Mouse (Mus musculus) CH12.LX (cell line): Measurements from ENCODE around the gene Kcng3. TPM values are rescaled to one million over a fixed set of nuclear protein-coding genes. Genes with fewer than 3 reads are reported as not detected.

ENCODE experiments used
- DNase-seq: peaks from one replicate; pipeline ENCODE4 v3.0.0-alpha.2; 2013; ENCODE audit errors: extremely low read depth
- H3K27ac ChIP-seq: 2 replicates; pipeline ENCODE4 v1.5.1; 2012; ENCODE audit warnings: low read depth, mild to moderate bottlenecking, control low read depth, moderate library complexity; ENCODE audit not compliant: insufficient read depth
- H3K27me3 ChIP-seq: replicated peaks from 2 replicates; pipeline ENCODE3; 2012; ENCODE audit warnings: inconsistent platforms
- H3K36me3 ChIP-seq, 2 experiments: replicated peaks in 1 of 2; 2 replicates each; pipeline versions ENCODE3 to v1.6.1; 2012; ENCODE audit warnings: inconsistent platforms in 1 of 2, low read length in 1 of 2, mild to moderate bottlenecking in 1 of 2, mixed read lengths in 1 of 2, moderate library complexity in 1 of 2; ENCODE audit not compliant: control insufficient read depth in 1 of 2, insufficient read depth in 1 of 2
- H3K4me1 ChIP-seq, 2 experiments: 2 replicates each; pipeline ENCODE4 v1.6.1; 2012; ENCODE audit warnings: inconsistent platforms in 1 of 2, moderate library complexity in 1 of 2; ENCODE audit not compliant: insufficient read depth in 2 of 2, control insufficient read depth in 1 of 2
- H3K4me2 ChIP-seq: 2 replicates; pipeline ENCODE4 v1.6.1; 2012; ENCODE audit warnings: low read depth, mild to moderate bottlenecking, control low read depth; ENCODE audit not compliant: poor library complexity, insufficient read depth, severe bottlenecking
- H3K4me3 ChIP-seq, 3 experiments: fragments of 150-350 bp in 1 of 3; sonication (generic) in 1 of 3; replicated peaks in 1 of 3; 2 replicates each; pipeline versions ENCODE3 to v1.5.1; 2011 to 2012; ENCODE audit warnings: low read depth in 2 of 3, low read length in 2 of 3, mild to moderate bottlenecking in 2 of 3, moderate library complexity in 2 of 3, control low read depth in 1 of 3, improper control_type of control experiment in 1 of 3, inconsistent platforms in 1 of 3, mixed read lengths in 1 of 3; ENCODE audit not compliant: poor library complexity in 1 of 3
- H3K79me2 ChIP-seq: replicated peaks from 2 replicates; pipeline ENCODE4 v1.6.1; 2012; ENCODE audit warnings: mild to moderate bottlenecking, moderate library complexity; ENCODE audit not compliant: control insufficient read depth, poor library complexity, insufficient read depth, severe bottlenecking; ENCODE audit errors: extremely low read depth
- H3K9ac ChIP-seq: 2 replicates; pipeline ENCODE4 v1.6.1; 2012; ENCODE audit warnings: low read depth, mild to moderate bottlenecking, control low read depth, moderate library complexity; ENCODE audit not compliant: insufficient read depth
- H3K9me3 ChIP-seq: replicated peaks from 2 replicates; pipeline ENCODE3; 2012; ENCODE audit warnings: low read length, inconsistent platforms, mixed read lengths
- CTCF ChIP-seq, 2 experiments: IDR thresholded peaks in 1 of 2; conservative IDR thresholded peaks in 1 of 2; 2 replicates each; pipeline ENCODE4 v1.5.1; 2011 to 2012; ENCODE audit warnings: low read depth in 2 of 2, low read length in 2 of 2, improper control_type of control experiment in 1 of 2, inconsistent platforms in 1 of 2, mild to moderate bottlenecking in 1 of 2, moderate library complexity in 1 of 2
- ETS1 ChIP-seq: conservative IDR thresholded peaks from 2 replicates; pipeline ENCODE4 v1.6.1; 2012; ENCODE audit warnings: low read depth, mild to moderate bottlenecking, inconsistent platforms, low read length, improper control_type of control experiment, moderate library complexity
- GABPA ChIP-seq: IDR thresholded peaks from 2 replicates; pipeline ENCODE4 v1.6.1; 2012; ENCODE audit warnings: low read depth, low read length, improper control_type of control experiment, inconsistent platforms; ENCODE audit not compliant: insufficient replicate concordance
- IRF4 ChIP-seq: IDR thresholded peaks from 2 replicates; pipeline ENCODE4 v1.6.1; 2014; ENCODE audit warnings: low read depth, mild to moderate bottlenecking, inconsistent platforms, low read length, improper control_type of control experiment
- JUND ChIP-seq: conservative IDR thresholded peaks from 2 replicates; pipeline ENCODE4 v1.6.1; 2011; ENCODE audit warnings: low read depth, low read length, improper control_type of control experiment
- KAT2A ChIP-seq: IDR thresholded peaks from 2 replicates; pipeline ENCODE4 v1.6.1; 2012; ENCODE audit warnings: low read length, improper control_type of control experiment, inconsistent platforms; ENCODE audit not compliant: insufficient replicate concordance
- MAZ ChIP-seq: IDR thresholded peaks from 2 replicates; pipeline ENCODE4 v1.6.1; 2012; ENCODE audit warnings: low read depth, mild to moderate bottlenecking, inconsistent platforms, low read length, improper control_type of control experiment, moderate library complexity
- MXI1 ChIP-seq: IDR thresholded peaks from 2 replicates; pipeline ENCODE4 v1.6.1; 2011; ENCODE audit warnings: mild to moderate bottlenecking, low read depth, low read length, improper control_type of control experiment
- NELFE ChIP-seq: IDR thresholded peaks from 2 replicates; pipeline ENCODE4 v1.6.1; 2011; ENCODE audit warnings: low read depth, low read length, improper control_type of control experiment
- NRF1 ChIP-seq: IDR thresholded peaks from 2 replicates; pipeline ENCODE4 v1.6.1; 2014; ENCODE audit warnings: low read depth, mild to moderate bottlenecking, inconsistent platforms, low read length, improper control_type of control experiment, moderate library complexity
- SIN3A ChIP-seq: IDR thresholded peaks from 2 replicates; pipeline ENCODE4 v1.6.1; 2012; ENCODE audit warnings: low read length, improper control_type of control experiment, inconsistent platforms
- TBP ChIP-seq: conservative IDR thresholded peaks from 2 replicates; pipeline ENCODE4 v1.6.1; 2011; ENCODE audit warnings: low read depth, low read length, improper control_type of control experiment
- TCF12 ChIP-seq: IDR thresholded peaks from 2 replicates; pipeline ENCODE4 v1.6.1; 2014; ENCODE audit warnings: low read depth, mild to moderate bottlenecking, inconsistent platforms, low read length, improper control_type of control experiment
- UBTF ChIP-seq: IDR thresholded peaks from 2 replicates; pipeline ENCODE4 v1.6.1; 2012; ENCODE audit warnings: low read depth, mild to moderate bottlenecking, inconsistent platforms, low read length, improper control_type of control experiment, moderate library complexity
- USF1 ChIP-seq: IDR thresholded peaks from 2 replicates; pipeline ENCODE4 v1.6.1; 2014; ENCODE audit warnings: low read depth, mild to moderate bottlenecking, inconsistent platforms, low read length, improper control_type of control experiment
- USF2 ChIP-seq: conservative IDR thresholded peaks from 2 replicates; pipeline ENCODE4 v1.6.1; 2011; ENCODE audit warnings: low read depth, low read length, improper control_type of control experiment
- ZKSCAN1 ChIP-seq: IDR thresholded peaks from 2 replicates; pipeline ENCODE4 v1.6.1; 2012; ENCODE audit warnings: low read depth, inconsistent platforms, low read length, improper control_type of control experiment, borderline replicate concordance
- ZNF384 ChIP-seq: IDR thresholded peaks from 2 replicates; pipeline ENCODE4 v1.6.1; 2012; ENCODE audit warnings: low read depth, low read length, improper control_type of control experiment, inconsistent platforms
- dilution Hi-C: fragments of 300-500 bp; cut with MboI; formaldehyde crosslinking; loops from 2 replicates; pipeline ENCODE4 v1.14.3; 2020; ENCODE audit warnings: low sequenced_read_pairs; ENCODE audit not compliant: extremely low pct_unique_long_range_greater_than_20kb, extremely low pct_ligation_motif_present
- in situ Hi-C: fragments of 300-500 bp; cut with MboI; formaldehyde crosslinking; loops from 3 replicates; pipeline ENCODE4 v1.14.3; 2019; ENCODE audit warnings: low sequenced_read_pairs, low pct_ligation_motif_present, low pct_unique_long_range_greater_than_20kb, mixed read lengths
- polyA plus RNA-seq: library from polyadenylated mRNA; unstranded; fragments of >175 nt; gene quantifications from 2 replicates; pipeline ENCODE4 v1.2.1, GENCODE M21; 2012; ENCODE audit warnings: low read depth; ENCODE audit not compliant: insufficient read length
- total RNA-seq, 2 experiments: library from RNA; depleted of rRNA; stranded (reverse); fragments of 300-350 nt in 1 of 2; fragments of >200 nt in 1 of 2; gene quantifications; 2 replicates each; pipeline ENCODE4 v1.2.3; 2012 to 2014

Kcng3 gene
- total and polyA plus RNA-seq, 3 experiments = not detected

- Histone ChIP-seq H3K4me2 (no peak overlapping the region), H3K4me3 (no peak overlapping the region), H3K4me1 (peaks cover 0 to 11% of the 10 kb centered on the region in 2 experiments; a peak in 1 of 4 replicates), H3K36me3 (no peaks in the 10 kb centered on the region), H3K9me3 (peaks cover 4% of the 10 kb centered on the region), H3K79me2 (no peaks in the 10 kb centered on the region), H3K27ac (no peak overlapping the region), H3K27me3 (no peaks in the 10 kb centered on the region), H3K9ac (no peak overlapping the region)
- dilution Hi-C loops = no loop called here
- in situ Hi-C loops = no loop called here
- TF ChIP-seq UBTF (no peak), GABPA (no peak)
- DNase-seq = no peak
Observed at GRCm38 (mm10) chr17:83593396-83593795, 38.3 kb downstream of the Kcng3 start.

DNA sequence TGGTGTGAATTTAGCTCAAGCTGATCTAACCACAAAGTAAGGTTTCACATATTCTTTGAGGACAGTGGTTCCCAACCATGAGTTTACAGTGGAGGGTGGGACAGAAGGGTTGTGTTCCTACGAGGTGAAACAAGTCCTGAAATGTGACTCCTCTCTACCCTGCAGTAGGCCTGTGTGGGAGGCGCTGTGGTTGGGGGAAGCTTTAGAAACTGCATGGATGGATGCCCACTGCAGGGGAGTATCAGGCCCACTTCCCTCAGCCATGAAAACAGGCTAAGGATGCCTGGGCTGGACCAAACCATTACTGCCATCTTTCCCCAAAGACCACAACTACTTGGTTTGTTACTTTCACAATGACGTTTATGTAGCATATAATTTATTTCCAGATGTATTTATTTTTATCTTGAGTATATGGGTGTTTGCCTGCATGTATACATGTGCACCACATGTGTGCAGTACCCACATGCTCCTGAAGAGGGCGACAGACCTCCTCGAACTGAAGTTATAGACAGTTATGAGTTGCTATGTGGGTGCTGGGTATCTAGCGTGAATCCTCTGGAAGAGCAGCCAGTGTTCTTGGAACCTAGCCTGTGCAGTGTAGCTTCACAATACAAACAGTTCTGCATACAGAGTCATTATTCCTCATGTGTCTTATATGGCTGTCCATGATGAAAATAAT is 42.9 kb downstream of the Kcng3 start:
- H3K27me3 ChIP-seq = no peaks in the 10 kb centered on the region
- H3K36me3 ChIP-seq = no peaks in the 10 kb centered on the region
- DNase-seq = no peak
- no peak for TF ChIP-seq ZKSCAN1
- peak; percentile 24 to 37; a peak in 2 of 4 replicates for TF ChIP-seq CTCF (conservative IDR thresholded peaks at IDR 0.05 in 1 of 2, IDR thresholded peaks at IDR 0.05 in 1 of 2; ENCODE audit: low read depth in 2 of 2, low read length in 2 of 2)
- in situ Hi-C loops (no loop called here), dilution Hi-C loops (no loop called here)
- no peaks in the 10 kb centered on the region for H3K79me2 ChIP-seq
- H3K4me3 ChIP-seq = no peak overlapping the region
- H3K4me2 ChIP-seq = no peak overlapping the region
- no peak overlapping the region for H3K9ac ChIP-seq
- peaks cover 0 to 11% of the 10 kb centered on the region in 2 experiments; a peak in 1 of 4 replicates for H3K4me1 ChIP-seq
- H3K27ac ChIP-seq = no peak overlapping the region
- H3K9me3 ChIP-seq = peaks cover 7% of the 10 kb centered on the region

GRCm38 (mm10) chr17:83587731-83588130 is 44.0 kb downstream of the Kcng3 start:
- H3K4me2 ChIP-seq = no peak overlapping the region
- H3K27ac ChIP-seq = no peak overlapping the region
- dilution Hi-C loops = no loop called here
- in situ Hi-C loops = no loop called here
- H3K27me3 ChIP-seq = no peaks in the 10 kb centered on the region
- H3K36me3 ChIP-seq = no peaks in the 10 kb centered on the region
- H3K9ac ChIP-seq = no peak overlapping the region
- H3K4me3 ChIP-seq = no peak overlapping the region
- TF ChIP-seq USF1 (no peak), CTCF (conservative IDR thresholded peaks at IDR 0.05 in 1 of 2, IDR thresholded peaks at IDR 0.05 in 1 of 2; ENCODE audit: low read depth in 2 of 2, low read length in 2 of 2) (no peak), IRF4 (no peak), TBP (no peak), TCF12 (no peak), KAT2A (no peak), MXI1 (no peak), NRF1 (no peak), ETS1 (no peak), NELFE (no peak), ZKSCAN1 (no peak), JUND (no peak), ZNF384 (no peak), SIN3A (no peak), MAZ (no peak), USF2 (no peak)
- peaks cover 7% of the 10 kb centered on the region for H3K9me3 ChIP-seq
- DNase-seq = no peak
- H3K79me2 ChIP-seq = no peaks in the 10 kb centered on the region
- peaks cover 0 to 11% of the 10 kb centered on the region in 2 experiments; a peak in 1 of 4 replicates for H3K4me1 ChIP-seq
